Mouse (Mus musculus): Measurements from ENCODE around the gene Gap43. TPM values are rescaled to one million over a fixed set of nuclear protein-coding genes. Genes with fewer than 3 reads are reported as not detected.

The Gap43 gene
- 3.1 TPM for polyA plus RNA-seq (2015; fragmentation: Illumina TruSeq; extraction: RNeasy Lipid Tissue Mini Kit (QIAGEN cat#74804); ENCODE audit: insufficient read depth, low read depth, low replicate concordance)

GRCm38 (mm10) chr16:42340021-42340768, at the start of gene Gap43:
TSS of gene Gap43 (minus strand) at chr16:42340651.

Measured in pancreas, adult 10 weeks (tissue).